Mouse (Mus musculus): ENCODE results near the gene Lmod1. TPM values are rescaled to one million over a fixed set of nuclear protein-coding genes. Genes with fewer than 3 reads are reported as not detected.

Gene Lmod1
- polyA plus RNA-seq, 2 experiments from 2014 or later: 0.15 TPM; not detected in 1

GRCm38 (mm10) chr1:135413996-135414395 lies 89.4 kb downstream of the Lmod1 start:
- ATAC-seq: no peak

Other genes with a start within 250 kb of the Lmod1 start
- gene Lgr6, start 219.5 kb upstream of the Lmod1 start, polyA plus RNA-seq (2017; shearing (Covaris generic)): under 1 TPM in 1 of 2 experiments, not detected in 1; 0.08 TPM
- 100 to 1,000 TPM; 166 to 302 TPM for gene Ptpn7, start 192.1 kb upstream of the Lmod1 start, polyA plus RNA-seq (2017; shearing (Covaris generic))
- 10 to 100 TPM; 11.5 to 13.8 TPM for gene Arl8a, start 178.0 kb upstream of the Lmod1 start, polyA plus RNA-seq (2017; shearing (Covaris generic))
- gene Gpr37l1, start 157.1 kb upstream of the Lmod1 start, polyA plus RNA-seq (2017; shearing (Covaris generic)): not detected
- not detected for gene Elf3, start 66.2 kb upstream of the Lmod1 start, polyA plus RNA-seq (2017; shearing (Covaris generic))
- 10 to 100 TPM; 34.5 to 45.6 TPM for gene Rnpep, start 40.7 kb upstream of the Lmod1 start, polyA plus RNA-seq (2017; shearing (Covaris generic))
- 100 to 1,000 TPM; 197 to 215 TPM for gene Timm17a, start 11.0 kb upstream of the Lmod1 start, polyA plus RNA-seq (2017; shearing (Covaris generic))
- under 1 TPM in 1 of 2 experiments, not detected in 1; 0.36 TPM for gene Shisa4, start 50.4 kb downstream of the Lmod1 start, polyA plus RNA-seq (2017; shearing (Covaris generic))
- 10 to 100 TPM; 39.7 to 55.9 TPM for gene Ipo9, start 105.7 kb downstream of the Lmod1 start, polyA plus RNA-seq (2017; shearing (Covaris generic))

Measured in CD4-positive, CD25-positive, alpha-beta regulatory T cell, adult 4 months (primary cell).